Mouse (Mus musculus) naive thymus-derived CD4-positive, alpha-beta T cell, adult 2 months (primary cell): ENCODE data around the gene Pira2.
"Not testable (repeated sequence)": the region's sequence is repeated elsewhere in the genome, so short reads cannot be mapped to it uniquely, and the experiment has no call there.

Experiments
- DNase-seq: peaks from one replicate; pipeline ENCODE4 v3.0.0-alpha.2; 2011; ENCODE audit warnings: low read depth

Gene Pira2

GRCm38 (mm10) chr7:3844951-3845350 lies at the start of gene Pira2:
TSS of gene Pira2 (minus strand) at chr7:3845051.
- DNase-seq: not testable (repeated sequence)

- DNase-seq: not testable (repeated sequence)
Observed at GRCm38 (mm10) chr7:3875032-3875431, 30.2 kb upstream of the Pira2 start.

GRCm38 (mm10) chr7:3837854-3838253 lies 7.0 kb downstream of the Pira2 start:
- DNase-seq: not testable (repeated sequence)

- DNase-seq: not testable (repeated sequence)
Observed at GRCm38 (mm10) chr7:3830633-3831032, 14.2 kb downstream of the Pira2 start.

GRCm38 (mm10) chr7:3825599-3825998 lies 19.3 kb downstream of the Pira2 start, which contains the start of gene Gm15448:
TSS of gene Gm15448 (minus strand) at chr7:3825687.
- not testable (repeated sequence) for DNase-seq

GRCm38 (mm10) chr7:3811912-3812311 lies 32.9 kb downstream of the Pira2 start:
- DNase-seq: not testable (repeated sequence)

- not testable (repeated sequence) for DNase-seq
Observed at GRCm38 (mm10) chr7:3802935-3803334, 41.9 kb downstream of the Pira2 start.

GRCm38 (mm10) chr7:3799940-3800339 lies 44.9 kb downstream of the Pira2 start:
- not testable (repeated sequence) for DNase-seq

- not testable (repeated sequence) for DNase-seq
Observed at GRCm38 (mm10) chr7:3796286-3796685, 48.6 kb downstream of the Pira2 start.
